Comparison of ENCODE assay signal across 8 mouse cellular contexts in the genomic region with DNA sequence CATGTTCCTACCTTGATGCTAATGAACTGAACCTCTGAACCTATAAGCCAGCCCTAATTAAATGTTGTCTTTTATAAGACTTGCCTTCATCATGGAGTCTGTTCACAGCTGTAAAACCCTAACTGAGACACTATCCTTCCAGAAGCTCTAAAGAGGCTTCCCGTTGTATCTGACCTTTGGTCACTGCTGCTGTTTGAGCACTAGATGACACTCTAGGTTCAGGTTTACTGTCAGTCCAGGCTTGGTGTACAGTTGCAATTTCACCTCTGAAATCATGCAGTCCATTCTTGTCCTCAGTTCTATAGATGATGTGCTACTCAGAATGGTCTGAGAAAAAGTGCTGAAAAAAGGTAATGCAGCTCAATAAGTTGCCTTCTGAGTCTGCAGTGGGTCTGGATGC.
DNase-seq lines count a peak whose midpoint lies in the region; ATAC-seq and TF ChIP-seq lines count a peak whose summit lies in the region.

No protein-coding gene starts in this region.

- WGBS in heart, embryonic 11.5 days (ENCODE audit: insufficient replicate concordance): 64% methylated on average over 1 of the region's 1 CpGs

- no peak for TF ChIP-seq POLR2A in cortical plate, adult 2 months (IDR thresholded peaks at IDR 0.05; ENCODE audit: extremely low read depth, insufficient read depth, low read length)

- no peak overlapping the region for H3K27ac ChIP-seq in heart, embryonic 11.5 days (ENCODE audit: low read depth, low read length)
- no peak overlapping the region for H3K27ac ChIP-seq in cortical plate, adult 2 months (ENCODE audit: insufficient read depth, low read length)

- H3K4me2 ChIP-seq in heart, embryonic 11.5 days: no peak overlapping the region

- no peak overlapping the region for H3K9ac ChIP-seq in heart, embryonic 11.5 days (ENCODE audit: low read depth, low read length)

- TF ChIP-seq CTCF in cortical plate, adult 2 months (IDR thresholded peaks at IDR 0.05; ENCODE audit: extremely low read depth, insufficient read depth, low read length): peak; percentile 55; the same call in 1 of the 2 replicates

- ATAC-seq in heart, embryonic 11.5 days (replicated peaks; ENCODE audit: insufficient number of reproducible peaks, low FRiP score, low TSS enrichment): no peak

- H3K9me3 ChIP-seq in heart, embryonic 11.5 days (replicated peaks; ENCODE audit: control insufficient read depth, low read length): no peaks in the 10 kb centered on the region

- no peak overlapping the region for H3K4me3 ChIP-seq in heart, embryonic 11.5 days (ENCODE audit: low read depth, low read length)
- no peak overlapping the region for H3K4me3 ChIP-seq in cortical plate, adult 2 months (ENCODE audit: insufficient read depth, low read length)

- no peaks in the 10 kb centered on the region for H3K27me3 ChIP-seq in heart, embryonic 11.5 days (ENCODE audit: control insufficient read depth, insufficient read depth, low read length)

- no peaks in the 10 kb centered on the region for H3K36me3 ChIP-seq in heart, embryonic 11.5 days (ENCODE audit: control insufficient read depth, insufficient read depth, low read length)

- no peaks in the 10 kb centered on the region for H3K4me1 ChIP-seq in heart, embryonic 11.5 days (ENCODE audit: control insufficient read depth, insufficient read depth, low read length)
- no peaks in the 10 kb centered on the region for H3K4me1 ChIP-seq in cortical plate, adult 2 months (ENCODE audit: control insufficient read depth, insufficient read depth, low read length)

- DNase-seq in heart, adult 9 months (ENCODE audit: low spot score in 2 of 2): peak; percentile 4 to 18
- peak; percentile 49 for DNase-seq in CD4-positive helper T cell, adult 2 months (ENCODE audit: low read depth, low spot score)
- DNase-seq in lung, postnatal 10 days: peak; percentile 27
- no peak for DNase-seq in layer of hippocampus, adult 8-10 months (ENCODE audit: low spot score in 2 of 2)
- no peak for DNase-seq in cerebellum, adult 8-10 months
- no peak for DNase-seq in Muller cell, postnatal 12 days (ENCODE audit: inconsistent ontology term)

Comparison
In these comparisons a context has a peak if more than half of its experiments do, and no peak if none do; other contexts are left out.
1. DNase-seq: peak in heart, adult 9 months (2 of 2), CD4-positive helper T cell, adult 2 months (single experiment) and lung, postnatal 10 days (single experiment); none in layer of hippocampus, adult 8-10 months (0 of 2), cerebellum, adult 8-10 months (single experiment) and Muller cell, postnatal 12 days (single experiment).